Mouse (Mus musculus) ES-Bruce4 (cell line): ENCODE data around the gene Kif2c. TPM values are rescaled to one million over a fixed set of nuclear protein-coding genes. Genes with fewer than 3 reads are reported as not detected.

Source experiments
- H3K27ac ChIP-seq: 2 replicates; pipeline ENCODE4 v1.5.1; 2012; ENCODE audit warnings: low read length, inconsistent platforms; ENCODE audit not compliant: insufficient read depth
- H3K27me3 ChIP-seq: 2 replicates; pipeline ENCODE4 v1.6.1; 2012; ENCODE audit warnings: mild to moderate bottlenecking, low read length, inconsistent platforms; ENCODE audit not compliant: control insufficient read depth, poor library complexity, insufficient read depth, severe bottlenecking
- H3K36me3 ChIP-seq: 2 replicates; pipeline ENCODE4 v1.6.1; 2012; ENCODE audit warnings: inconsistent platforms, mild to moderate bottlenecking, low read length, moderate library complexity; ENCODE audit not compliant: control insufficient read depth, poor library complexity, insufficient read depth, severe bottlenecking
- H3K4me1 ChIP-seq: one replicate; pipeline ENCODE4 v1.8.1; 2011; ENCODE audit warnings: low read length; ENCODE audit not compliant: control insufficient read depth, insufficient read depth
- H3K4me3 ChIP-seq: 2 replicates; pipeline ENCODE4 v1.5.1; 2011; ENCODE audit warnings: low read depth, mild to moderate bottlenecking, low read length
- H3K9ac ChIP-seq: 2 replicates; pipeline ENCODE4 v1.6.1; 2012; ENCODE audit warnings: low read depth, mild to moderate bottlenecking, inconsistent platforms; ENCODE audit not compliant: poor library complexity, severe bottlenecking
- H3K9me3 ChIP-seq: replicated peaks from 2 replicates; pipeline ENCODE4 v1.6.1; 2012; ENCODE audit warnings: mild to moderate bottlenecking, low read length, inconsistent platforms; ENCODE audit not compliant: control insufficient read depth, poor library complexity, insufficient read depth, severe bottlenecking
- CTCF ChIP-seq: IDR thresholded peaks from one replicate; pipeline ENCODE4 v1.8.1; 2011; ENCODE audit warnings: low read depth, low read length
- EP300 ChIP-seq: IDR thresholded peaks from 2 replicates; pipeline ENCODE4 v1.6.1; 2011; ENCODE audit warnings: low read depth, low read length; ENCODE audit not compliant: insufficient read depth
- POLR2A ChIP-seq: IDR thresholded peaks from one replicate; pipeline ENCODE4 v1.8.1; 2011; ENCODE audit warnings: low read length; ENCODE audit not compliant: insufficient read depth
- polyA plus RNA-seq: library from polyadenylated mRNA; stranded (reverse); fragments of >200 nt; gene quantifications from 2 replicates; pipeline ENCODE4 v1.2.4, GENCODE M21; 2011; ENCODE audit warnings: low read depth; ENCODE audit not compliant: missing spikeins, insufficient read depth, insufficient read length

The Kif2c gene
- polyA plus RNA-seq, 1 experiment = 109 TPM

GRCm38 (mm10) chr4:117210147-117211074 is 28.0 kb upstream of the Kif2c start:
- Histone ChIP-seq H3K4me1 (peaks cover 1% of the 10 kb centered on the region), H3K9ac (0 out of 2 replicates have a peak overlapping the region, but pooled peaks have one; percentile 44), H3K9me3 (no peaks in the 10 kb centered on the region), H3K27ac (no peak overlapping the region), H3K4me3 (no peak overlapping the region), H3K36me3 (no peaks in the 10 kb centered on the region), H3K27me3 (no peaks in the 10 kb centered on the region)
- no peak for TF ChIP-seq EP300
- peak; percentile 65 for TF ChIP-seq CTCF
- TF ChIP-seq POLR2A = no peak

GRCm38 (mm10) chr4:117209592-117209991 is 27.2 kb upstream of the Kif2c start:
- H3K9ac ChIP-seq = 0 out of 2 replicates have a peak overlapping the region, but pooled peaks have one; percentile 44
- H3K27ac ChIP-seq = no peak overlapping the region
- no peaks in the 10 kb centered on the region for H3K27me3 ChIP-seq
- TF ChIP-seq POLR2A = no peak
- no peak for TF ChIP-seq EP300
- TF ChIP-seq CTCF = no peak
- no peak overlapping the region for H3K4me3 ChIP-seq
- H3K9me3 ChIP-seq = no peaks in the 10 kb centered on the region
- no peaks in the 10 kb centered on the region for H3K36me3 ChIP-seq
- peaks cover 1% of the 10 kb centered on the region for H3K4me1 ChIP-seq

- H3K27me3 ChIP-seq = no peaks in the 10 kb centered on the region
- no peaks in the 10 kb centered on the region for H3K4me1 ChIP-seq
- H3K36me3 ChIP-seq = no peaks in the 10 kb centered on the region
- TF ChIP-seq EP300 = no peak
- TF ChIP-seq CTCF = no peak
- no peak for TF ChIP-seq POLR2A
- H3K9me3 ChIP-seq = no peaks in the 10 kb centered on the region; the same call in 1 of the 2 replicates
- no peak overlapping the region for H3K9ac ChIP-seq
- no peak overlapping the region for H3K4me3 ChIP-seq
- no peak overlapping the region for H3K27ac ChIP-seq
Observed at GRCm38 (mm10) chr4:117202992-117203354, 20.5 kb upstream of the Kif2c start.

GRCm38 (mm10) chr4:117202046-117202991 is 19.9 kb upstream of the Kif2c start:
- TF ChIP-seq EP300 = 0 out of 2 replicates have a peak, but pooled peaks have one; percentile 27
- TF ChIP-seq POLR2A = peak; percentile 96
- peak; percentile 11 for TF ChIP-seq CTCF
- Histone ChIP-seq H3K36me3 (no peaks in the 10 kb centered on the region), H3K9ac (peak overlapping the region; percentile 56), H3K27ac (peak overlapping the region; percentile 11; the same call in 1 of the 2 replicates), H3K27me3 (no peaks in the 10 kb centered on the region), H3K9me3 (no peaks in the 10 kb centered on the region; the same call in 1 of the 2 replicates), H3K4me1 (no peaks in the 10 kb centered on the region), H3K4me3 (0 out of 2 replicates have a peak overlapping the region, but pooled peaks have one; percentile 12)

GRCm38 (mm10) chr4:117191804-117192203 is 9.4 kb upstream of the Kif2c start:
- H3K9ac ChIP-seq = no peak overlapping the region
- no peaks in the 10 kb centered on the region for H3K36me3 ChIP-seq
- TF ChIP-seq POLR2A (no peak), EP300 (no peak), CTCF (no peak)
- no peaks in the 10 kb centered on the region for H3K4me1 ChIP-seq
- peaks cover 15% of the 10 kb centered on the region for H3K9me3 ChIP-seq
- no peak overlapping the region for H3K4me3 ChIP-seq
- no peak overlapping the region for H3K27ac ChIP-seq
- no peaks in the 10 kb centered on the region for H3K27me3 ChIP-seq
